Mouse (Mus musculus) cortical plate, adult 2 months (tissue): ENCODE measurements around the gene Lrp1.

Experiments
- CTCF ChIP-seq: fragments of 200-500 bp; IDR thresholded peaks from 2 replicates; pipeline ENCODE4 v1.5.1; 2011; ENCODE audit warnings: mild to moderate bottlenecking, control low read depth, low read length; ENCODE audit not compliant: insufficient read depth; ENCODE audit errors: extremely low read depth
- POLR2A ChIP-seq: fragments of 200-500 bp; IDR thresholded peaks from 2 replicates; pipeline ENCODE4 v1.6.1; 2011; ENCODE audit warnings: mild to moderate bottlenecking, low read length, control low read depth; ENCODE audit not compliant: insufficient read depth; ENCODE audit errors: extremely low read depth

DNA sequence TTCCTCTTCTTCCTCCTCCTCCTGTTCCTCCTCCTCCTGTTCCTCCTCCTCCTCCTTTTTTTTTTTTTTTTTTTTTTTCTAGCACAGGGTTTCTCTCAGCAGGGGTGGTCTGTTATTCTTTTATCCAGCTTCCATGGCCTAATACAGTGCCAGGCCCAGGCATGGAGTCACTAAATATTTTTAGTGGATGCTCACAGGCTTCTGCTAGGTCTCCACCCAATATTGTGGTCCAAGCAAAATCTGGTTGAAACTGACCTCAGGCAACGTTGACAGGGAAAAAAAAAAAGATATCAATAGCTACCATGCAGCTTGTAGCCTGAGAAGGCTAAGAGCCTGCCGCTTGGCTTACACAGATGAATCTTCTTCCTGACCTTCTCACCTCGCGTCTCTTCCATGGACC lies 1.7 kb upstream of the Lrp1 start:
- TF ChIP-seq CTCF (no peak), POLR2A (no peak)
